8 mouse cellular contexts compared by ENCODE assay signal in genomic region chr2:135439546-135440517, GRCm38 (mm10).
DNase-seq lines count a peak whose midpoint lies in the region; ATAC-seq and TF ChIP-seq lines count a peak whose summit lies in the region.

No protein-coding gene starts in this region.

- 10% methylated on average over 7 of the region's 7 CpGs for WGBS in midbrain, embryonic 11.5 days

- no peak overlapping the region for H3K9ac ChIP-seq in midbrain, embryonic 11.5 days (ENCODE audit: low read length)

- no peaks in the 10 kb centered on the region for H3K4me1 ChIP-seq in midbrain, embryonic 11.5 days (ENCODE audit: control insufficient read depth, insufficient read depth, low read length)
- no peaks in the 10 kb centered on the region for H3K4me1 ChIP-seq in testis, adult 2 months (ENCODE audit: control insufficient read depth, insufficient read depth, low read length)

- DNase-seq in frontal cortex, postnatal 14 days (ENCODE audit: low spot score in 2 of 2): no peak
- peak; percentile 56 for DNase-seq in brain, embryonic 18.5 days (ENCODE audit: low read depth, low spot score)
- DNase-seq in fibroblast of lung, adult 2 months (ENCODE audit: low read depth): peak; percentile 47
- peak; percentile 31 to 32 for DNase-seq in heart, postnatal 36 days
- DNase-seq in kidney, postnatal 4 days: peak; percentile 70 to 78
- DNase-seq in midbrain, embryonic 11.5 days (ENCODE audit: low spot score, missing footprints): peak; percentile 93

- no peaks in the 10 kb centered on the region for H3K36me3 ChIP-seq in midbrain, embryonic 11.5 days (ENCODE audit: control insufficient read depth, insufficient read depth, low read length)
- H3K36me3 ChIP-seq in testis, adult 2 months (ENCODE audit: control insufficient read depth, insufficient read depth, low read length): no peaks in the 10 kb centered on the region

- no peaks in the 10 kb centered on the region for H3K27me3 ChIP-seq in midbrain, embryonic 11.5 days (ENCODE audit: control insufficient read depth, insufficient read depth, low read length)
- no peaks in the 10 kb centered on the region for H3K27me3 ChIP-seq in testis, adult 2 months (ENCODE audit: control insufficient read depth, insufficient read depth, low read length)

- intact Hi-C loops in heart, postnatal 36 days (cut with DNase I): loop anchor here (2.0 to 5.0 kb wide), 7 partner anchors 51 to 517 kb away; partner anchors contain the start of gene Plcb4

- peak; percentile 94 for ATAC-seq in frontal cortex, adult (ENCODE audit: low TSS enrichment)
- ATAC-seq in midbrain, embryonic 11.5 days (ENCODE audit: low FRiP score): peak; percentile 86

- TF ChIP-seq CTCF in testis, adult 2 months (IDR thresholded peaks at IDR 0.05; ENCODE audit: control insufficient read depth, insufficient read depth, insufficient replicate concordance, low read depth, low read length): no peak

- no peak for TF ChIP-seq POLR2A in testis, adult 2 months (IDR thresholded peaks at IDR 0.05; ENCODE audit: control insufficient read depth, low read depth, low read length)

- no peak overlapping the region for H3K27ac ChIP-seq in midbrain, embryonic 11.5 days (ENCODE audit: low read depth, low read length)
- H3K27ac ChIP-seq in testis, adult 2 months (ENCODE audit: control insufficient read depth, insufficient read depth, low read depth, low read length): peak overlapping the region; percentile 2; the same call in 1 of the 2 replicates

- no peak overlapping the region for H3K4me3 ChIP-seq in midbrain, embryonic 11.5 days (ENCODE audit: low read depth, low read length)
- no peak overlapping the region; the same call in 1 of the 2 replicates for H3K4me3 ChIP-seq in testis, adult 2 months (ENCODE audit: control insufficient read depth, low read depth, low read length)

- H3K9me3 ChIP-seq in midbrain, embryonic 11.5 days (ENCODE audit: control insufficient read depth, low read length): no peaks in the 10 kb centered on the region

- H3K4me2 ChIP-seq in midbrain, embryonic 11.5 days: no peak overlapping the region

Comparison
In these comparisons a context has a peak if more than half of its experiments do, and no peak if none do; other contexts are left out.
1. DNase-seq: peak in brain, embryonic 18.5 days (single experiment), fibroblast of lung, adult 2 months (single experiment), heart, postnatal 36 days (2 of 2), kidney, postnatal 4 days (2 of 2) and midbrain, embryonic 11.5 days (single experiment); none in frontal cortex, postnatal 14 days (0 of 2).